Mouse (Mus musculus) ES-Bruce4 (cell line): Measurements from ENCODE around the gene Cntnap2.

Experiments
- CTCF ChIP-seq: IDR thresholded peaks from one replicate; pipeline ENCODE4 v1.8.1; 2011; ENCODE audit warnings: low read depth, low read length
- POLR2A ChIP-seq: IDR thresholded peaks from one replicate; pipeline ENCODE4 v1.8.1; 2011; ENCODE audit warnings: low read length; ENCODE audit not compliant: insufficient read depth

DNA sequence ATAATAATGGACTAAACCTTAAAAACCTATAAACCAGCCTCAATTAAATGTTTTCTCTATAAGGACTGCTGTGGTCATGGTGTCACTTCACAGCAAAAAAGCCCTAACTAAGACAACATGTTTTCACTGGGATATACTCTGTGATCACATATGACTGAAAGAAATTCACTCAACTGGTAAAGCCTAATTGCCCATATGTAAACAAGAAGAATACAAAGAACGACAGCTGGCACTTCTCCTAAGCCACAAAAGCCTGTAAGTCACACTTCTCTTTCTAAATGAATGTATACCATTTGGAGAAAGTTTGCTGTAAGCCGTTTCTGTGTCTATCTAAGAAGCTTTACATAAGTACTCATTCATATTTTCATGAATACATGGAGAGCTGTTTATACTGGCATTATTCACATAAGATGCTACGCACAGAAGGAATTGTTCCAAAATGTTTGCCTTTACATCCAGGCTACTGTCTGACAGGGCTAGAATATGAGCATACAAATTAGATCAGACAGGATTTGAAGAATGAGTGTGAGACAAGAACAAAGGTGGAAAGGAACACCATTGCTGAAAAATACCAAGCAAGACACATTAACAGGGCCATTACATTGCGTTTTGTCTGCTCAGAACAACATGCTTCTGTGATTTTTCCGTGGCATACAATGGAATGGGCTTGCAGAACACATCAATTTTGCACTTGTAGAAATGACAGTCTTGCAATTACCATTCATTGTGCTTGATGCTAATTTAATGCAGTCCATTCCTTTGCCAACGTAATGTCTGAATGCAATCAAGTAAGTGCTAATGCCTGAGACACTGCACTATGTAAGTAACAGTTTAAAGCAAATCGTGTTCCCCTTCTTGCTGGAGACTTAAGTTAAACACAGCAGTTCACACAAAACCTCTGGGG is 1991.4 kb downstream of the Cntnap2 start:
- TF ChIP-seq CTCF (no peak), POLR2A (no peak)
